Mouse (Mus musculus): ENCODE data around the gene Cfap44. TPM values are rescaled to one million over a fixed set of nuclear protein-coding genes. Genes with fewer than 3 reads are reported as not detected.

The Cfap44 gene
- polyA plus RNA-seq, 1 experiment from 2014 or later: 2.1 TPM

DNA sequence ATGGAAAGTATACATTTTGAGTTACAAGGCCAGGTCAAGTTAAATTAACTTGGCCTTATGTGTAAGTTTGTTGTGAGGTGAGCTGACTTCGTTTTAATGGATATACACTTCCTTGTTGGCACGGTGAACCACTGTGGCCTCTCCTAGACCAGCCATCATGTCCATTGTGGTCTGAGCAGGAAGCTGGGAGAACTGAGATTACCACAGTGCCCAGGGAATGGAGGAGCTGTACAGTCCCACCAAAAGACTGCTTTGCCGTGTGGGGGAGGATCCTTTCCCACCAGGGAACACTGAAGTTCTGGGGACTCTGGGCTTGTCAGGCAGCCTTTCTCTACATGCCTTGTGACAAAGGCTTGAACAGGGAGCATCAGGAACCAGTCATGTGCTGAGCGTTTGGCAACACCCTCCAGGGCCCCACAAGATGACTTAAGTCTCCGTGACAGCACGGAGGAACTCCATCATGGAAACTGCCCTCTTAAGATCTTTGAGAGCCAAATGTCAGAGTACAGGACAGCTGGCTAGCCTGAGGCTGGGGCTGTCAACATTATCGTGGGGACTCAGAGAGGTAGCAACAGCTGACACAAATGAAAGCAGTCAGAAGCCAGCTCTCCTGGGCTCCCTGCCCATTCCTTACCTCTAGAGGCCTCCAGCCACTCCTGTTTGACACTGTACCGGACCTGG lies 108.4 kb downstream of the Cfap44 start:
- Histone ChIP-seq H3K9ac (no peak overlapping the region), H3K4me2 (no peak overlapping the region), H3K27me3 (no peaks in the 10 kb centered on the region), H3K4me3 (no peak overlapping the region), H3K9me3 (replicated peaks) (peaks cover 16% of the 10 kb centered on the region), H3K4me1 (peaks cover 13% of the 10 kb centered on the region), H3K27ac (peak overlapping the region; percentile 51; the same call in 1 of the 2 replicates), H3K36me3 (ENCODE audit: poor library complexity, severe bottlenecking) (peaks cover 81% of the 10 kb centered on the region)
- 81% methylated on average over 8 of the region's 8 CpGs for WGBS
- ATAC-seq: no peak

DNA sequence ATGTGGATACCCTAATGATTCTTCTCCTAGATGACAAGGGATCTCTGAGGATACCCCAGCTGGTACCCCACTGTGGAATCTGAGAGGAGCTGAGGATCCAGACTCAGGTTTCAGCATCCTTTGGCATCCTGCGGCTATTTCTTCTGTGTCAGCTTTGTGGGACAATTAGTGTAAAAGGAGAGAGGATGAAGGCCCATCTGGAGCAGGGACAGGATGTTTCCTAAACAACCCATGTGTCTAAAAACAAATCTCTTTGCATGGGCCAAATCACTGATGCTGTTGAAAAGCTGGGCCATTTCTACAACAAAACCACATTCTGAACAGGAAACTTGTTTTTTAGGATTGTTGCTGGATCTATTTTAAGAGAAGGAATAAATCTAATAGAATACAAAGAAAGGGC lies 110.6 kb downstream of the Cfap44 start:
- ATAC-seq: no peak
- WGBS: 91% methylated on average over 1 of the region's 1 CpGs
- Histone ChIP-seq H3K4me1 (peaks cover 13% of the 10 kb centered on the region), H3K27ac (no peak overlapping the region), H3K27me3 (no peaks in the 10 kb centered on the region), H3K4me3 (no peak overlapping the region), H3K4me2 (no peak overlapping the region), H3K36me3 (ENCODE audit: poor library complexity, severe bottlenecking) (peaks cover 67% of the 10 kb centered on the region), H3K9me3 (replicated peaks) (peaks cover 11% of the 10 kb centered on the region; the same call in 1 of the 2 replicates), H3K9ac (no peak overlapping the region)

DNA sequence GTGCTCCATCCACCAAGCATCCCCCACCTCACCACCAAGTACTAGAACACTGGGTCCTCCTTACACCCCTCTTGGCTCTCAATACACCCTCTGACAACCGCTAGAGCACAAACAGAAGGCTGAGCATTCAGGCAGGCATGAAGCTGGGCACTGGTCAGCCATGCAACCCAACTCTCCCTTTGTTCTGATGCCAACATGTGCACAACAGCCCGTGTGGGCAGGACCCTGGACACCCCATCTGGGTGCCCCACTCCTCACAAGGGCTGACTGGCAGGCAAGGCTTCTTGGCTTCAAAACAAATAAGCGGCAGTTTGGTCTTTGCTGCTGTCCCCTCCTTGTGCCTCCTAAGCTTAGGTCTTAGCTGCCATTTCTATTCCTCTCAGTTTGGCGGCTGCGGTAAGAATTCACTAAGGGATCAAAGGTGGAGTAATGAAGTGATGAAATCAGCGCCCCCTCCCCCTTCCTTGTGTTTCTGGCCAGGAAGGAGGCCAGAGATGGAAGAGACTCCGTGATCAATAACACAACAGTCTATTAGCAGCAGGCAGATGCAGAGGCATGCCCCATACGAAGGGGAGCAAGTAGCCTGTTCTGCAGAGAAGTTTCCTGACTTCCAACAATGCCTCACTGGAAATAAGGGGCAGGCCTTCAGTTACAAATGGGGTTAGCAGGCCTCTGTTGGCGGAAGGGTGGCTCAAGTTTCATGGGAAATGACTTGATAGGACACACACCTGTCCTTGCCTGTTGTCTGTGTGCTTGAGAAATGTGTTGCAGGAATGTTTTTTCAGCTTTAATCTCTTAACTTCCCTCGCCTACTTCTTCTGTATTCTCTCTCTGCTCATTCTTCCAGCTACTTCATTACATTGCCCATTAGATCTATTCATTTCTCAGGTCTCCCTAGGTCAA lies 112.7 kb downstream of the Cfap44 start:
- Histone ChIP-seq H3K27me3 (no peaks in the 10 kb centered on the region), H3K27ac (peak overlapping the region; percentile 69), H3K4me2 (no peak overlapping the region), H3K4me1 (peaks cover 16% of the 10 kb centered on the region), H3K9ac (no peak overlapping the region), H3K9me3 (replicated peaks) (peaks cover 11% of the 10 kb centered on the region), H3K4me3 (no peak overlapping the region), H3K36me3 (ENCODE audit: poor library complexity, severe bottlenecking) (peaks cover 60% of the 10 kb centered on the region)
- 61% methylated on average over 10 of the region's 10 CpGs for WGBS
- peak; percentile 37 for ATAC-seq

DNA sequence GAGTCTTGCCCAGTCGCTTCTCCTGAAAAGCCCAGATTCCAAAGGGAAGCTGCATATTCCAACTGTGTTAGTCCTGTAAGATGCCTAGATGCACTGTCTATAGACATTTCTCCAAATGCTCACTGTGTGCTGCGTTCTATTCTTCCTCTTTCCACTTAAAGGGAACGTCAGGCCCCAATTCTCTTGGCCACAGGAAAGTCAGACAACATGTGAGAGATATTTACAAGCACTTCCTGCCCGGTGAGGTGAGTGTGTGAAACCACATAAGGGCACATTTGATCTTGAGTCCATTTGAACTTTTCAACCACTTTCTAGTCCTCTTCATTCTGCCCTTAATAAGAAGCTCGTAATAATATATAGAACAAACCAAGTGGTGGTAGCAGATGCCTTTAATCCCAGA lies 113.4 kb downstream of the Cfap44 start:
- WGBS: 89% methylated on average over 5 of the region's 5 CpGs
- no peak overlapping the region for H3K4me2 ChIP-seq
- ATAC-seq: no peak
- H3K27me3 ChIP-seq: no peaks in the 10 kb centered on the region
- no peak overlapping the region for H3K27ac ChIP-seq
- H3K36me3 ChIP-seq (ENCODE audit: poor library complexity, severe bottlenecking): peaks cover 60% of the 10 kb centered on the region
- no peak overlapping the region for H3K9ac ChIP-seq
- no peak overlapping the region for H3K4me3 ChIP-seq
- H3K9me3 ChIP-seq (replicated peaks): peaks cover 11% of the 10 kb centered on the region
- peaks cover 16% of the 10 kb centered on the region for H3K4me1 ChIP-seq

DNA sequence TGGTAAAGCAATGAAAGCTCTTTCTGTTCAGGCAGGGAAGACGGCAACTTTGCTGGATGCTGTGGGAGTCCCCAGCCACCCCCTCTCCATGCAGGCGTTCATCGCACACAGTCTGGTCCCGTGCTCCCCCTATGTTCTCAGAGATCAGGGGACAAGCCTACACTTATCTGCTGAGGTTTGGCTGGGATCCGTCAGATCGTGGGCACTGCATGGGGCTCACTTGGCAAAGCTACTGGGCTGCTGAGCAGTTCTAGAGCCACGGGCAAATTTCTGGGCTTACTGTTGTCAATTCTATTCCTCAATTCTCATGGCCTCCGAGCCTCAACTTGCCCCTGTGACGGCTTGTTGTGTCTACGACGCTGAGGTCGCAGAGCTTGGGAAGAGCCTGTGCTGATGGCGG lies 114.2 kb downstream of the Cfap44 start:
- no peaks in the 10 kb centered on the region for H3K27me3 ChIP-seq
- H3K4me1 ChIP-seq: peaks cover 14% of the 10 kb centered on the region
- no peak overlapping the region for H3K27ac ChIP-seq
- 90% methylated on average over 13 of the region's 13 CpGs for WGBS
- H3K4me2 ChIP-seq: no peak overlapping the region
- peaks cover 60% of the 10 kb centered on the region for H3K36me3 ChIP-seq (ENCODE audit: poor library complexity, severe bottlenecking)
- no peak for ATAC-seq
- no peak overlapping the region for H3K4me3 ChIP-seq
- H3K9me3 ChIP-seq (replicated peaks): peaks cover 11% of the 10 kb centered on the region
- no peak overlapping the region for H3K9ac ChIP-seq

DNA sequence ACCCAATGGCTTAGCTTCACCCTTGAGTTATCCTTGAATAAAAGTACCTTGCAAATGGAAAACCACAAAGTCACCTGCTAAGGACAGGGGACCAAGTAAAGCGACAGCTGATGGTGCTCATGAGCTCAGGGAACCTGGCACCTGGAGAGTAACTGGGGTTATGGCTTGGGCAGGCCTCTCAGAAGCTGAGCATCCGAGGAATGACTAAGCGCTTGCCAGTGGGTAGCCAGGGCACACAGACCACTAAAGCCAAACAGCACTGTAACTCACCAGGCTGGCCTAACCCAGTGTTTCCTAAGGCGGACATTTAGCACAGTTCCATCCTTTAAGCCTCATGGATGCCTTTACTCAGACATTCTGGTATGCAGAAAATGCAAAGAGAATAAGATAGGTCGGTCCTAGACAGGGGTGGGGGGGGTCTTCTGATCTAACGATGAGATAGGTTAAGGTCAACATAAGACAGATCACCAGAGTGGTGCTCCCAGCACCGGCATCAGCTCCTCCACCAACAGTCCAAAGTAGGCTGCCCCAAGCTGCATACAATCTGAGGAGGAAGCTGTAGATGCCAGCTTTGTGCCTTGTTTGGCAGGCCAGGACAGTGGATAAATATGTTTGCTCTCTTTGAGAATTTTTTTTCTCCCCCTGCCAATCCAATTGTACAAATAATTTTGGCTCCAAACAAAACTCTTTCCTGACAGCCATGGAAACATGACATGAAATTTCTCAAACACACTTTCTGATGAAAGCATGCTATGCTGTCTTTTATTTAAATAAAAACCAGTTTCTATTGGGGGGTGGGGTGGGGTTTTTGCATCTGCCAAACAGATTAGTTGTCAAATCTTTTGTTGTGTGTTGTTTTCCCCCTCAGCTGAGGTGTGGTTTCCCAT lies 115.1 kb downstream of the Cfap44 start:
- Histone ChIP-seq H3K4me2 (no peak overlapping the region), H3K4me3 (no peak overlapping the region), H3K36me3 (ENCODE audit: poor library complexity, severe bottlenecking) (peaks cover 57% of the 10 kb centered on the region), H3K9me3 (replicated peaks) (peaks cover 5% of the 10 kb centered on the region), H3K27me3 (no peaks in the 10 kb centered on the region), H3K27ac (no peak overlapping the region), H3K4me1 (peaks cover 14% of the 10 kb centered on the region), H3K9ac (no peak overlapping the region)
- WGBS: 88% methylated on average over 7 of the region's 7 CpGs
- ATAC-seq: 0 out of 2 replicates have a peak, but pooled peaks have one; percentile 19

DNA sequence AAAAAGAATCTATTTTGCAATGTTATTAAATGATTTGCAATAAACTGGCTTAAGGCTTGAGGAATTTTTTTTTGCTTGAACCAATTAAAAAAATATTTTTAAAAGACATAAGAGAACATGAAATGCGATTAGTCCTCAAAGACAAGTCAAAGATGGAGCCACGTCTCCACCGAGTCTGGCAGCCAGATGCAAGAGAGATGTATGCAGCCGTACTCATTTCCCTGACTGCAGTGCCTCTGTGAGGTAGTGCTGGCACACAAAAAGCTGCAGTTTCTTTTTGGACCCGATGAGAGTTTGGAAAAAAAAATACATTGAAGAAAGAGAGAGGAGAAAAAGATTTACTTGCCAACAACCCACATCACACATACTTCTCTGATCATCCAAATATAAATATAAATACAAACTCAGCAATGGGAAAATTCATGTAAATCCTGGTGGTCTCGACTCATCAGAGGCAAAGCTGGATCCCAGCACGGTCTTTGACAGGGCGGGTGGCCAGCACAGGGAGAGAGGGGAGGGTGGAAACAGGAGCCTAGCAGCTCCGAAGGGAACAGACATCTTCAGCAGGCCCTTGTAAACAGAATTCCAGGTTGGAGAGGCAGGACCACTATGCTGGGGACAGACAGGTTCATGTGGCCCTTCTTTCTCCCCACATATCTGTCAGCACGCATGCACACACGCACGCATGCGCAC lies 116.1 kb downstream of the Cfap44 start:
- Histone ChIP-seq H3K36me3 (ENCODE audit: poor library complexity, severe bottlenecking) (peaks cover 57% of the 10 kb centered on the region), H3K4me3 (no peak overlapping the region), H3K9ac (no peak overlapping the region; the same call in 1 of the 2 replicates), H3K4me2 (no peak overlapping the region), H3K4me1 (peaks cover 14% of the 10 kb centered on the region), H3K27me3 (no peaks in the 10 kb centered on the region), H3K27ac (peak overlapping the region; percentile 31; the same call in 1 of the 2 replicates), H3K9me3 (replicated peaks) (no peaks in the 10 kb centered on the region; the same call in 1 of the 2 replicates)
- ATAC-seq: no peak; the same call in 1 of the 2 replicates
- WGBS: 79% methylated on average over 13 of the region's 13 CpGs

DNA sequence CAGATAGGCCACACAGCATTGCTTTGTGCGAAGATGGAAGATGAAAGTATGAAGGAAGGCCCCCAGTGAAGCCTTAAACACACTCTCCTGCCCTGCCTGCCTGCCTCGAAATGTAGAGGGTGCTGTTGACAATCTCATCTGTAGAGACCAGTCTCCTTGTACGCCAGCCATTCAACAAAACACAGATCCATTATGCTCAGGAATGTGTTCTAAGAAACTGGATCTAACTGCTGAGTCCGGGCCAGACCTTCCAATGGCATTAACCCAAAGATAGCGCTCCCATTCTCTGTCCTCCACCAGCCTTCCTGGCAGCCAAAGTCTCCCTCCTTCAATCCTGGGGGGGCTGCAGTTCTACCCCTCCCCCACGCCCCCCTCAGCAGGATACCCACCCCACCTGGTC lies 121.9 kb downstream of the Cfap44 start:
- 56% methylated on average over 6 of the region's 6 CpGs for WGBS
- ATAC-seq: peak; percentile 40
- Histone ChIP-seq H3K4me1 (peaks cover 26% of the 10 kb centered on the region), H3K4me2 (no peak overlapping the region), H3K36me3 (ENCODE audit: poor library complexity, severe bottlenecking) (peaks cover 77% of the 10 kb centered on the region), H3K27me3 (no peaks in the 10 kb centered on the region), H3K4me3 (no peak overlapping the region), H3K9ac (no peak overlapping the region), H3K9me3 (replicated peaks) (no peaks in the 10 kb centered on the region; the same call in 1 of the 2 replicates), H3K27ac (peak overlapping the region; percentile 54; the same call in 1 of the 2 replicates)

DNA sequence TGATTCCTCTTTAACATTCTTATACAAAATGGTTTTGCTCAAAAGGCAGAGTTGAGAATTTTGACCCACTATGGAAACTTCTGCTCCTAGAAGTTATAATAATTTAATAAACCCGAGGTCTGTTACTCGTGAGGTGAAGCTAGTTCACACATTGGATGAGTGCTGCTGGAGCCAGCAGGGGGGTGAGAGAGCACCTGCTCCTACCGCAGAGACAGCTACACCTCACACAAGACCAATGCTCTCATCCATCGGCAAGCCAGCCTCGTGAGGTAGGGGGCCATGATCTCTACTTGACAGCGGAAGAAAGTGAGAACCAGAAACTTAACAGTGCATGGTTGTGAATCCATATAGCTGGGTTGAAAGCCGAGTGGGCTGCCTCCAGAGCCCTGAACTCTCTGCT lies 129.0 kb downstream of the Cfap44 start:
- no peak overlapping the region for H3K4me3 ChIP-seq
- 80% methylated on average over 7 of the region's 7 CpGs for WGBS
- no peak overlapping the region for H3K27ac ChIP-seq
- ATAC-seq: no peak
- no peak overlapping the region for H3K9ac ChIP-seq
- no peak overlapping the region for H3K4me2 ChIP-seq
- H3K9me3 ChIP-seq (replicated peaks): no peaks in the 10 kb centered on the region
- H3K4me1 ChIP-seq: peaks cover 35% of the 10 kb centered on the region
- H3K27me3 ChIP-seq: no peaks in the 10 kb centered on the region
- H3K36me3 ChIP-seq (ENCODE audit: poor library complexity, severe bottlenecking): peaks cover 32% of the 10 kb centered on the region

DNA sequence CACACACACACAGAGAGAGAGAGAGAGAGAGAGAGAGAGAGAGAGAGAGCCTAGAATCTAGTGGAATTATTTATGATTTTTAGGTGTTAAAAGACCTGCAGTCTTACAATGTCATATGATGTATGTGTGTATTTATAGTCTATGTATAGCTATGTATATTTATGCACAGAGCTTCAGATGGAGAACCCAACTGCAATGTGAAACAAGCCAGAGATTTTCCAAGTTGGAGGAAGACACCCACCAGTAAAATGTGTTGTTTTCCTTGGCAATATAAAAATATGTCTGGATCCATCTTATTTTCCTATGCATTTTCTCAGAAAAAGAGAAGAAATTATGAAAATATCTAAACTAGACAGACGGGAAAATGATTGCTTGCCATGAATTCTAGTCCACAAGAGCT lies 131.4 kb downstream of the Cfap44 start:
- peak overlapping the region; percentile 41 for H3K9ac ChIP-seq

DNA sequence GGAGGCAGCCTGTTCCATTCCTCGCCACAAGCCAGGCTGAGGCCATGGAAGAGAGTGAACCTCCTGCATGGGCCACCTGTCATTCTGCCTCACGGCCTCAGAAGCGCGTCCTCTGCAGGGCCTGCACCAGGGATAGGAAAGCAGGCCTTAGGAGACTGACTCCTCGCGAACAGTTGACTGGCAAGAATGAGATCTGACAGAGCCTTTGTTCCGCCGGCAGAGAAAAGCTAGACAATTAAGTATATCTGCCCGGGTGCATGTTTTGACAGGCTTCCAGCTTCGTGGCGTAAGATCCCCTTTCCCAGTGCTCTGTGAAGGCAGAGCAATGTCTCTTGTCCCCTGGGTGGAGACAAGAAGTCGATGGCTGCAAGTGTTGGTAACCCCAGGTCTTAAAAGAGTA lies 132.1 kb downstream of the Cfap44 start:
- H3K9ac ChIP-seq: peak overlapping the region; percentile 41
- H3K27me3 ChIP-seq: no peaks in the 10 kb centered on the region
- ATAC-seq: no peak
- peak overlapping the region; percentile 9; the same call in 1 of the 2 replicates for H3K4me3 ChIP-seq
- H3K36me3 ChIP-seq (ENCODE audit: poor library complexity, severe bottlenecking): 0 out of 2 replicates have a peak, but pooled peaks cover 3% of the 10 kb centered on the region
- 2% methylated on average over 12 of the region's 12 CpGs for WGBS
- peak overlapping the region; percentile 91 for H3K27ac ChIP-seq
- H3K4me1 ChIP-seq: peaks cover 60% of the 10 kb centered on the region
- H3K9me3 ChIP-seq (replicated peaks): no peaks in the 10 kb centered on the region
- peak overlapping the region; percentile 47 for H3K4me2 ChIP-seq

More for the DNA sequence above, 131.4 kb downstream of the Cfap44 start:
- WGBS: 69% methylated on average over 1 of the region's 1 CpGs
- Histone ChIP-seq H3K36me3 (ENCODE audit: poor library complexity, severe bottlenecking) (peaks cover 7% of the 10 kb centered on the region), H3K27ac (peak overlapping the region; percentile 91), H3K4me2 (peak overlapping the region; percentile 47), H3K4me3 (no peak overlapping the region), H3K9me3 (replicated peaks) (no peaks in the 10 kb centered on the region), H3K27me3 (no peaks in the 10 kb centered on the region), H3K4me1 (peaks cover 54% of the 10 kb centered on the region)
- no peak for ATAC-seq
